Mouse (Mus musculus): ENCODE data around the gene Ash1l. TPM values are rescaled to one million over a fixed set of nuclear protein-coding genes. Genes with fewer than 3 reads are reported as not detected.
"Not testable (repeated sequence)": the region's sequence is repeated elsewhere in the genome, so short reads cannot be mapped to it uniquely, and the experiment has no call there.

Gene Ash1l
- polyA plus RNA-seq, 1 experiment from 2014 or later = 5.5 TPM

DNA sequence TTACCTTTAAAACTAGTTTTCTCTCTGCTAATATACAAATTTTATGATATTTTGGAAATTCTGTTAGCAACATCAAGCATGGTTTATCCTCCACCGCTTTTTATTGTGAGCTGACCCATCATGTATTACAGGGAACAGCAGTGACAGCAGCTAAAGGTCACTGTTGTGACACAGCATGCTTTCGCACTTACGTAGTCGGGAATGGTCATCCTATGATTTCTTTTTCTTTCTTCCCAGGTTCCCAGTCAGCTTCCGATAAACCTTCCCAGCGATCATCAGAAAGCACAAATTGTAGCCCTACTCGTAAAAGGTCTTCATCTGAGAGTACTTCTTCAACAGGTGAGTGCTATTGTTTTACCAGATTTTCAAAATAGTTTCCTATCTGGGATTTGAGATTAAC, 51.1 kb downstream of the Ash1l start:
- Histone ChIP-seq H3K27me3 (ENCODE audit: control insufficient read depth, insufficient read depth, low read depth, low read length) (no peaks in the 10 kb centered on the region), H3K4me2 (ENCODE audit: low read depth, low read length) (no peak overlapping the region), H3K9me3 (replicated peaks; ENCODE audit: control insufficient read depth, low read length) (no peaks in the 10 kb centered on the region), H3K9ac (ENCODE audit: low read depth, low read length) (no peak overlapping the region), H3K36me3 (ENCODE audit: control insufficient read depth, insufficient read depth) (peaks cover 16% of the 10 kb centered on the region), H3K4me3 (ENCODE audit: low read depth, low read length) (no peak overlapping the region), H3K4me1 (ENCODE audit: control insufficient read depth, low read depth, low read length) (no peaks in the 10 kb centered on the region), H3K27ac (ENCODE audit: low read length) (no peak overlapping the region)
- no peak for ATAC-seq (ENCODE audit: low read depth)
- 92% methylated on average over 7 of the region's 7 CpGs for WGBS (ENCODE audit: insufficient replicate concordance)

DNA sequence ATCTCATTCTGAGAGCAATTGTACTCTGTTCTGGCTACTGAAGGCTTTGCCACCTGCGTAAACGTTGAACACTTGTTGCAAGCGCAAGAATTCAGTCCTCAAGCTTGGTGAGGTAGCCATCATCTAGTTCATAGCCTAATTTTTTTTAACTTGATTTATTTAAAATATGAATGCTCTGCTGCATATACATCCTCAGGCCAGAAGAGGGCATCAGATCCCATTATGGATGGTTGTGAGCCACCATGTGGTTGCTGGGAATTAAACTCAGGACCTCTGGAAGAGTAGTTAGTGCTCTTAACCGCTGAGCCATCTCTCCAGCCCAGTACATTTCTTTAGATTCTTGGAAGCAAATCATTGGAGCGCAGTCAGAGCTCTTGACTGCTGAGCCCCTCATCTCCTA, 80.5 kb downstream of the Ash1l start:
- H3K4me1 ChIP-seq (ENCODE audit: control insufficient read depth, low read depth, low read length); H3K27me3 ChIP-seq (ENCODE audit: control insufficient read depth, insufficient read depth, low read depth, low read length); H3K4me3 ChIP-seq (ENCODE audit: low read depth, low read length); H3K9me3 ChIP-seq (replicated peaks; ENCODE audit: control insufficient read depth, low read length); H3K4me2 ChIP-seq (ENCODE audit: low read depth, low read length); ATAC-seq (ENCODE audit: low read depth); H3K27ac ChIP-seq (ENCODE audit: low read length); H3K9ac ChIP-seq (ENCODE audit: low read depth, low read length): not testable (repeated sequence)
- H3K36me3 ChIP-seq (ENCODE audit: control insufficient read depth, insufficient read depth) = peaks cover 35% of the 10 kb centered on the region
- 87% methylated on average over 5 of the region's 5 CpGs for WGBS (ENCODE audit: insufficient replicate concordance)

DNA sequence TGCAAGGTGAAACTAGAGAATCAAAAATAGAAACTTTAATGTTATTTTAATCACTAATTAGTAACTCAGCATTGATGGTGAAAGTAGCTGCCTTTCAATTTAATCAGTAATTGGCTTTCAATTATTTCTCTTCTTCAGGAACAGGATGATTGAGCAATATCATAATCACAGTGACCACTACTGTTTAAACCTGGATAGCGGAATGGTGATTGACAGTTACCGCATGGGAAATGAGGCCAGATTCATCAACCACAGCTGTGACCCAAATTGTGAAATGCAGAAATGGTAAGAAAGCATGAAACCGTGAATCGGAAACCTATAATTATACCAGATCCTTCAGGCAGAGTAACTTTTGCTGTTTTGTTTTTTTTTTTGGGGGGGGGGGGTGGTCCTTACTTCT, 92.9 kb downstream of the Ash1l start:
- Histone ChIP-seq H3K27me3 (ENCODE audit: control insufficient read depth, insufficient read depth, low read depth, low read length) (no peaks in the 10 kb centered on the region), H3K36me3 (ENCODE audit: control insufficient read depth, insufficient read depth) (peaks cover 42% of the 10 kb centered on the region), H3K9me3 (replicated peaks; ENCODE audit: control insufficient read depth, low read length) (no peaks in the 10 kb centered on the region), H3K9ac (ENCODE audit: low read depth, low read length) (no peak overlapping the region), H3K27ac (ENCODE audit: low read length) (no peak overlapping the region), H3K4me2 (ENCODE audit: low read depth, low read length) (no peak overlapping the region), H3K4me1 (ENCODE audit: control insufficient read depth, low read depth, low read length) (no peaks in the 10 kb centered on the region), H3K4me3 (ENCODE audit: low read depth, low read length) (no peak overlapping the region)
- ATAC-seq (ENCODE audit: low read depth) = no peak
- WGBS (ENCODE audit: insufficient replicate concordance) = 87% methylated on average over 4 of the region's 4 CpGs

DNA sequence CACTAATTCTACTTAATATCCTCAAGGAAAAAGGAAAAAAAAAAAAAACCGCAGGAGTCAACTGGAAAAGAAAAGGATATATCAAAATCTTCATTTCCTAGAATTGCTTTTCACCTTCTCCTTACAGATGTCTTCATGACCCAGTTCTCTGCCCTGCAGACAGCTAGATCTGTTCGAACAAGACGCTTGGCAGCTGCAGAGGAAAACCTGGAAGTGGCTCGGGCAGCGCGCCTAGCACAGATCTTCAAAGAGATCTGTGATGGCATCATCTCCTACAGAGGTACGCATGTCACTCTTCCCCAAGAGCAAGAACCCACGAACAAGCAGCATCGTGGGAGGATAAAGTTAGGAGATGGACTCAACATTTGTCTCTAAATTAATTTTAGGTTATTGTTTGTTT, 107.9 kb downstream of the Ash1l start:
- ATAC-seq (ENCODE audit: low read depth) = no peak

DNA sequence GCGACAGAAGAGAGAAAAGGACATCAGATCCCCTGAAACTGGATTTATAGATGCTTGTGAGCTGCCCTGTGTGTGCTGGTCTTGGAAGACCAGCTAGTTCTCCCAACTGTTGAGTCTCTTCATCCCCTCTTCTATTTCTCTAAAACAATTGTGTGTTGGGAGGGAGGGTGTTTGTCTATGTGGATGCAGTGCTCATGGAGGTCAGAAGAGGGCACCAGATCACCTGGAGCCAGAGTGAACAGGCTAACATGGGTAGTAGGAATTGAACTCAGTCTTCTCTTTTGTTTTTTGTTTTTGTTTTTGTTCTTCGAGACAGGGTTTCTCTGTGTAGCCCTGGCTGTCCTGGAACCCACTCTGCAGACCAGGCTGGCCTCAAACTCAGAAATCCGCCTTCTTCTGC, 108.4 kb downstream of the Ash1l start:
- H3K9me3 ChIP-seq (replicated peaks; ENCODE audit: control insufficient read depth, low read length) = no peaks in the 10 kb centered on the region
- no peak overlapping the region for H3K4me3 ChIP-seq (ENCODE audit: low read depth, low read length)
- peaks cover 33% of the 10 kb centered on the region for H3K36me3 ChIP-seq (ENCODE audit: control insufficient read depth, insufficient read depth)
- no peak overlapping the region for H3K9ac ChIP-seq (ENCODE audit: low read depth, low read length)
- no peaks in the 10 kb centered on the region for H3K27me3 ChIP-seq (ENCODE audit: control insufficient read depth, insufficient read depth, low read depth, low read length)
- H3K27ac ChIP-seq (ENCODE audit: low read length) = no peak overlapping the region
- no peak overlapping the region for H3K4me2 ChIP-seq (ENCODE audit: low read depth, low read length)
- 69% methylated on average over 3 of the region's 3 CpGs for WGBS (ENCODE audit: insufficient replicate concordance)
- ATAC-seq (ENCODE audit: low read depth) = no peak
- no peaks in the 10 kb centered on the region for H3K4me1 ChIP-seq (ENCODE audit: control insufficient read depth, low read depth, low read length)

More for the DNA sequence above, 107.9 kb downstream of the Ash1l start:
- Histone ChIP-seq H3K4me3 (ENCODE audit: low read depth, low read length) (no peak overlapping the region), H3K4me2 (ENCODE audit: low read depth, low read length) (no peak overlapping the region), H3K4me1 (ENCODE audit: control insufficient read depth, low read depth, low read length) (no peaks in the 10 kb centered on the region), H3K27me3 (ENCODE audit: control insufficient read depth, insufficient read depth, low read depth, low read length) (no peaks in the 10 kb centered on the region), H3K27ac (ENCODE audit: low read length) (no peak overlapping the region), H3K9me3 (replicated peaks; ENCODE audit: control insufficient read depth, low read length) (no peaks in the 10 kb centered on the region), H3K36me3 (ENCODE audit: control insufficient read depth, insufficient read depth) (peaks cover 32% of the 10 kb centered on the region), H3K9ac (ENCODE audit: low read depth, low read length) (no peak overlapping the region)
- WGBS (ENCODE audit: insufficient replicate concordance) = 89% methylated on average over 9 of the region's 9 CpGs

DNA sequence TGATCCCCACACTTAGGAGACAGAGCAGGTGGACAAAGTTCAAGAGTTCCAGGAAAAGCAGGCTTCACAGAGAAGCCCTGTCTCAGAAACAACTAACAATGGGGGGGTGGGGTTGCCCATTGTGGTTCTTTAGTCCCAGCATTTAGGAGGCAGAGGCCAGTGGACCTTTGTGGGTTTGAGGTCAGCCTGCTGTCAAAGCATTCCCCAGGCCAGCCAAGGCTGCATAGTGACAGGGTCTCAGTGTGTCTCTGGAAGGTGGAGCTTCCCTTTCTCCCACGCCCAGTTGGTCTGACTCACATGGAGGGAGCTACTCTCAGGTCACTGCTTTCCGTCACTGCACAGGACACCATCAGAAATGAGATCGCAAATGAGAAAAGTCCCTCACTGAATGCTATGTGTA, 111.3 kb downstream of the Ash1l start:
- Histone ChIP-seq H3K9me3 (replicated peaks; ENCODE audit: control insufficient read depth, low read length) (no peaks in the 10 kb centered on the region), H3K36me3 (ENCODE audit: control insufficient read depth, insufficient read depth) (peaks cover 38% of the 10 kb centered on the region), H3K4me1 (ENCODE audit: control insufficient read depth, low read depth, low read length) (no peaks in the 10 kb centered on the region), H3K9ac (ENCODE audit: low read depth, low read length) (no peak overlapping the region), H3K27ac (ENCODE audit: low read length) (no peak overlapping the region), H3K27me3 (ENCODE audit: control insufficient read depth, insufficient read depth, low read depth, low read length) (no peaks in the 10 kb centered on the region), H3K4me2 (ENCODE audit: low read depth, low read length) (no peak overlapping the region), H3K4me3 (ENCODE audit: low read depth, low read length) (no peak overlapping the region)
- 80% methylated on average over 3 of the region's 3 CpGs for WGBS (ENCODE audit: insufficient replicate concordance)
- no peak for ATAC-seq (ENCODE audit: low read depth)

DNA sequence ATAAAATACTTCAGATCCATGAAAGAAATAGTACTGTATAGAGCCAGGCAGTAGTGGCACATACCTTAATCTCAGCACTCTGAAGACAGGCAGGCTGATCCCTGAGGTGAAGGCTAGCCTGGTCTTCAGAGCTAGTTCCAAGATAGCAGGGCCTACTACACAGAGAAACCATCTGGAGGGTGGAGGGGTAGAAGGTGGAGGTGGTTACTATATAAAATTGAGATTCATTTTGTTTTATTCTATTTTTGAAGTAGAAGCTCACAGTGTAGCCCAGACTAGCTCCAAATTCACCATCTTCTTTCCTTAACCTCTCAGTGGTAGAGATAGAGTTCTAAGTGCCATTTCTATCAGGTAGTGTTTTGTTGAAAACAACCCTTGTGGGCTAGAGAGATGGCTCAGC, 116.8 kb downstream of the Ash1l start:
- Histone ChIP-seq H3K4me2 (ENCODE audit: low read depth, low read length) (no peak overlapping the region), H3K9me3 (replicated peaks; ENCODE audit: control insufficient read depth, low read length) (no peaks in the 10 kb centered on the region), H3K4me3 (ENCODE audit: low read depth, low read length) (no peak overlapping the region), H3K27me3 (ENCODE audit: control insufficient read depth, insufficient read depth, low read depth, low read length) (no peaks in the 10 kb centered on the region), H3K9ac (ENCODE audit: low read depth, low read length) (no peak overlapping the region), H3K36me3 (ENCODE audit: control insufficient read depth, insufficient read depth) (peaks cover 52% of the 10 kb centered on the region), H3K27ac (ENCODE audit: low read length) (no peak overlapping the region), H3K4me1 (ENCODE audit: control insufficient read depth, low read depth, low read length) (no peaks in the 10 kb centered on the region)
- ATAC-seq (ENCODE audit: low read depth) = no peak

DNA sequence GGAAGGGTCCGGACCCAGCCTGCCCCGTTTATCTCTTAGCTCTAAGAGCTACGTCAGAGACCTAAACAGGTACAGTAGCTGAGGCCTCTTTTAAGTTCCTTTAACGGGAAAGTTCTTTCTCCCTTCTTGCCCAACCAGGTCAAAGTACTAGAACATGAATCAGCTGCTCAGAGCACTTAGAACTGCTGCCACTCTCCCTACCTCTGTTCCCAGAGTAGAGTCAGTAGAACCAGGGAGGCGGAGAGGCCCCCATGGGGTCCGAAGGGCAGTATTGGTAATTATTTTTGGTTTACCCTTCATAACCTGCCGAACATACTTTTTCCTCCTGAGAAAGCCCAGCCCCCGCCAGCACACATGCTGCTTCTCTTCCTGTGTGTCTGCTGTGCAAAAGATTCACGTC, 127.0 kb downstream of the Ash1l start:
- WGBS (ENCODE audit: insufficient replicate concordance) = 82% methylated on average over 9 of the region's 9 CpGs
- Histone ChIP-seq H3K9me3 (replicated peaks; ENCODE audit: control insufficient read depth, low read length) (no peaks in the 10 kb centered on the region), H3K36me3 (ENCODE audit: control insufficient read depth, insufficient read depth) (peaks cover 41% of the 10 kb centered on the region), H3K27me3 (ENCODE audit: control insufficient read depth, insufficient read depth, low read depth, low read length) (no peaks in the 10 kb centered on the region), H3K4me3 (ENCODE audit: low read depth, low read length) (no peak overlapping the region), H3K4me2 (ENCODE audit: low read depth, low read length) (no peak overlapping the region), H3K4me1 (ENCODE audit: control insufficient read depth, low read depth, low read length) (no peaks in the 10 kb centered on the region; the same call in 1 of the 2 replicates), H3K9ac (ENCODE audit: low read depth, low read length) (no peak overlapping the region), H3K27ac (ENCODE audit: low read length) (no peak overlapping the region)
- no peak for ATAC-seq (ENCODE audit: low read depth)

DNA sequence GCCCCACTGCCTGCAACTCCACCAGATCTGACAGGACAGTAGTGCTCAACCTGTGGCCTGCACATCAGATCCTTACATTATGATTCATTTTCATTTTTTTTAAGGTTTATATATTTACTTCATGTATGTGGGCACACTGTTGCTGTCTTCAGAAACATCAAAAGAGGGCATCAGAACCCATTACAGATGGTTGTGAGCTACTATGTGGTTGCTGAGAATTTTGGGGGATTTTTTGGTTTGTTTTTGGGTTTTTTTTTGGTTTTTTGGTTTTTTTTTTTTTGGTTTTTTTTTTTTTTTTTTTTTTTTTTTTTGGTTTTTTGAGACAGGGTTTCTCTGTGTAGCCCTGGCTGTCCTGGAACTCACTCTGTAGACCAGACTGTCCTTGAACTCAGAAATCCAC, 131.9 kb downstream of the Ash1l start:
- not testable (repeated sequence) for H3K4me2 ChIP-seq (ENCODE audit: low read depth, low read length)

DNA sequence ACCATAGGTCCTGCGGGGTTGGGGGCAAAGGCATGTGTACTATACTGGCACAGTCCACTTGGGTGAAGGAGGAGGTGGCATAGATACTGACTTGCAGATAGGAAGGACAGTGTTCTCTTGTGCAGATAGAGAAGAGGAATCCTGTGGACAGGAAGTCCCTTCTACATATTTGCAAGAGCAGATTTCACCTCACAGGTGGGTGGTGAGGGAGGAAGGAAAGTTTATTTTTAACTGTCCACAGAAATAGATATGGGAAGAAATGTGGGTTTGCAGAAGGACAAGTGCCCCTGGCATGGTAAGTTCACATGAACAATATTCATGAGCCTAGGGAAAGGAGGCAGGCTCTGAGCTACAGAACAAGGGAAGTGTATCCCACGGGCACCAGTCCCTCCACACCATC, 133.7 kb downstream of the Ash1l start:
- WGBS (ENCODE audit: insufficient replicate concordance) = 66% methylated on average over 2 of the region's 2 CpGs
- no peak overlapping the region for H3K9ac ChIP-seq (ENCODE audit: low read depth, low read length)
- H3K4me1 ChIP-seq (ENCODE audit: control insufficient read depth, low read depth, low read length) = peaks cover 12% of the 10 kb centered on the region
- H3K4me2 ChIP-seq (ENCODE audit: low read depth, low read length) = no peak overlapping the region
- H3K36me3 ChIP-seq (ENCODE audit: control insufficient read depth, insufficient read depth) = no peaks in the 10 kb centered on the region; the same call in 1 of the 2 replicates
- no peak for ATAC-seq (ENCODE audit: low read depth)
- H3K27ac ChIP-seq (ENCODE audit: low read length) = no peak overlapping the region
- H3K4me3 ChIP-seq (ENCODE audit: low read depth, low read length) = no peak overlapping the region
- no peaks in the 10 kb centered on the region; the same call in 1 of the 2 replicates for H3K27me3 ChIP-seq (ENCODE audit: control insufficient read depth, insufficient read depth, low read depth, low read length)
- H3K9me3 ChIP-seq (replicated peaks; ENCODE audit: control insufficient read depth, low read length) = no peaks in the 10 kb centered on the region

More for the DNA sequence above, 131.9 kb downstream of the Ash1l start:
- H3K9ac ChIP-seq (ENCODE audit: low read depth, low read length); H3K4me3 ChIP-seq (ENCODE audit: low read depth, low read length); H3K9me3 ChIP-seq (replicated peaks; ENCODE audit: control insufficient read depth, low read length); ATAC-seq (ENCODE audit: low read depth); H3K27ac ChIP-seq (ENCODE audit: low read length); H3K27me3 ChIP-seq (ENCODE audit: control insufficient read depth, insufficient read depth, low read depth, low read length); H3K4me1 ChIP-seq (ENCODE audit: control insufficient read depth, low read depth, low read length); H3K36me3 ChIP-seq (ENCODE audit: control insufficient read depth, insufficient read depth): not testable (repeated sequence)
